19 mouse cellular contexts compared by ENCODE assay signal in genomic region chr9:58035519-58035918, GRCm38 (mm10). TPM values are rescaled to one million over a fixed set of nuclear protein-coding genes. Genes with fewer than 3 reads are reported as not detected.
A peak's percentile ranks its signal among the peaks of the same experiment; 100 is the strongest.
DNase-seq lines count a peak whose midpoint lies in the region; ATAC-seq lines count a peak whose summit lies in the region.
"Had no signal": no experiment of that assay in that cellular context is flagged by ENCODE, and none has a peak within 500 bp of the region (broad histone marks: within the 10 kb centered on the region; RNA-seq: fewer than 3 reads in every experiment).

No protein-coding gene starts in this region.

- peak; percentile 85 for DNase-seq in brain, adult 2 months (ENCODE audit: low read depth, low spot score)
- DNase-seq in frontal cortex, postnatal 36 days (ENCODE audit: low spot score in 2 of 2): peak; percentile 52 to 73
- peak; percentile 37 to 68 for DNase-seq in left cerebral cortex, postnatal 14 days (ENCODE audit: low spot score in 2 of 2)
- DNase-seq in B cell, adult 2 months: no peak
- DNase-seq in embryo, embryonic 9.5 days (ENCODE audit: extremely low spot score): no peak
- no peak for DNase-seq in heart, embryonic 10.5 days (ENCODE audit: low spot score)
- DNase-seq: heart, postnatal 36 days; thymus, adult 2 months had no signal

- H3K27me3 ChIP-seq in forebrain, embryonic 13.5 days: peaks cover 6% of the 10 kb centered on the region; the same call in 1 of the 2 replicates
- peaks cover 34% of the 10 kb centered on the region for H3K27me3 ChIP-seq in forebrain, embryonic 12.5 days
- peaks cover 79% of the 10 kb centered on the region for H3K27me3 ChIP-seq in heart, embryonic 10.5 days (ENCODE audit: insufficient read depth, poor library complexity, severe bottlenecking)

- intact Hi-C loops in left cerebral cortex, postnatal 14 days (cut with DNase I): loop anchor here (5.0 kb wide), 1 partner anchor 247 kb away; no protein-coding TSS in a partner anchor

- ATAC-seq in forebrain, embryonic 13.5 days: peak; percentile 57
- no peak for ATAC-seq in forebrain, embryonic 12.5 days (ENCODE audit: low FRiP score)
- ATAC-seq: intestine, embryonic 16.5 days; midbrain, embryonic 13.5 days had no signal

- H3K4me3 ChIP-seq in forebrain, embryonic 13.5 days: no peak overlapping the region
- H3K4me3 ChIP-seq in forebrain, embryonic 12.5 days (replicated peaks): no peak overlapping the region
- H3K4me3 ChIP-seq in heart, embryonic 10.5 days: no peak overlapping the region
- H3K4me3 ChIP-seq: limb, embryonic 13.5 days; midbrain, embryonic 13.5 days; neural tube, embryonic 12.5 days had no signal

- H3K9me3 ChIP-seq in forebrain, embryonic 13.5 days (replicated peaks): no peaks in the 10 kb centered on the region
- H3K9me3 ChIP-seq in forebrain, embryonic 12.5 days: no peaks in the 10 kb centered on the region
- no peaks in the 10 kb centered on the region for H3K9me3 ChIP-seq in heart, embryonic 10.5 days
- H3K9me3 ChIP-seq: limb, embryonic 13.5 days; midbrain, embryonic 13.5 days; neural tube, embryonic 12.5 days had no signal

- no peak overlapping the region; the same call in 1 of the 2 replicates for H3K27ac ChIP-seq in forebrain, embryonic 13.5 days
- H3K27ac ChIP-seq in forebrain, embryonic 12.5 days: no peak overlapping the region
- no peak overlapping the region for H3K27ac ChIP-seq in heart, embryonic 10.5 days
- H3K27ac ChIP-seq: kidney, postnatal 0 days; limb, embryonic 13.5 days; macrophage; midbrain, embryonic 13.5 days; neural tube, embryonic 12.5 days had no signal

- H3K4me1 ChIP-seq in forebrain, embryonic 13.5 days: peaks cover 26% of the 10 kb centered on the region
- H3K4me1 ChIP-seq in forebrain, embryonic 12.5 days: peaks cover 15% of the 10 kb centered on the region
- H3K4me1 ChIP-seq in heart, embryonic 10.5 days: peaks cover 6% of the 10 kb centered on the region; the same call in 1 of the 2 replicates

- no peak overlapping the region for H3K9ac ChIP-seq in forebrain, embryonic 13.5 days
- H3K9ac ChIP-seq in forebrain, embryonic 12.5 days: no peak overlapping the region
- H3K9ac ChIP-seq: limb, embryonic 13.5 days; midbrain, embryonic 13.5 days; neural tube, embryonic 12.5 days had no signal

- no peaks in the 10 kb centered on the region for H3K36me3 ChIP-seq in forebrain, embryonic 13.5 days (ENCODE audit: poor library complexity, severe bottlenecking)
- H3K36me3 ChIP-seq in forebrain, embryonic 12.5 days (replicated peaks): no peaks in the 10 kb centered on the region
- H3K36me3 ChIP-seq in heart, embryonic 10.5 days: no peaks in the 10 kb centered on the region
- H3K36me3 ChIP-seq: limb, embryonic 13.5 days; midbrain, embryonic 13.5 days; neural tube, embryonic 12.5 days had no signal

- H3K4me2 ChIP-seq in forebrain, embryonic 13.5 days: no peak overlapping the region
- H3K4me2 ChIP-seq in forebrain, embryonic 12.5 days: no peak overlapping the region
- H3K4me2 ChIP-seq: heart, embryonic 11.5 days; limb, embryonic 13.5 days; midbrain, embryonic 13.5 days; neural tube, embryonic 12.5 days had no signal

- 79% methylated on average over 2 of the region's 2 CpGs for WGBS in forebrain, embryonic 13.5 days
- 68% methylated on average over 2 of the region's 2 CpGs for WGBS in forebrain, embryonic 12.5 days
- WGBS in heart, embryonic 10.5 days: 81% methylated on average over 2 of the region's 2 CpGs

RNA-seq across cellular contexts. Expression of gene Stra6, which starts 28.1 kb away (rescaled TPM):
- polyA plus RNA-seq in forebrain, embryonic 13.5 days (2015; fragmentation: Nextera tagmentation; extraction: Ambion mirVana): 7.1 and 7.7 TPM in 2 replicates
- polyA plus RNA-seq in forebrain, embryonic 12.5 days (2016; fragmentation: Nextera tagmentation; extraction: Ambion mirVana): 10.7 and 11.6 TPM in 2 replicates
- total RNA-seq in left cerebral cortex, postnatal 14 days (2021): 10 to 100 TPM in 1 of 2 experiments, 1 to 10 TPM in 1; 7.7 to 10.4 TPM
- polyA plus RNA-seq in heart, embryonic 10.5 days (2016; fragmentation: Nextera tagmentation; extraction: Ambion mirVana): 2.7 and 16.3 TPM in 2 replicates
- total RNA-seq: common myeloid progenitor, adult 5-6 weeks had no signal
- polyA plus RNA-seq: liver, embryonic 16.5 days; macrophage had no signal

RNA-seq across cellular contexts. Expression of gene Cyp11a1, which starts 29.3 kb away (rescaled TPM):
- 0.23 and 0.65 TPM in 2 replicates for polyA plus RNA-seq in forebrain, embryonic 13.5 days (2015; fragmentation: Nextera tagmentation; extraction: Ambion mirVana)
- 0.19 and 0.45 TPM in 2 replicates for polyA plus RNA-seq in forebrain, embryonic 12.5 days (2016; fragmentation: Nextera tagmentation; extraction: Ambion mirVana)
- 1 to 10 TPM; 5.2 to 5.7 TPM for total RNA-seq in left cerebral cortex, postnatal 14 days (2021)
- 0.10 TPM in 1 of 2 replicates, not detected in the other for polyA plus RNA-seq in heart, embryonic 10.5 days (2016; fragmentation: Nextera tagmentation; extraction: Ambion mirVana)
- total RNA-seq: common myeloid progenitor, adult 5-6 weeks had no signal
- polyA plus RNA-seq: heart, embryonic 11.5 days; macrophage; neural tube, embryonic 12.5 days had no signal

Comparison
In these comparisons a context has a peak if more than half of its experiments do, and no peak if none do; other contexts are left out.
1. DNase-seq: peak in brain, adult 2 months (single experiment), frontal cortex, postnatal 36 days (2 of 2) and left cerebral cortex, postnatal 14 days (2 of 2); none in B cell, adult 2 months (0 of 2), embryo, embryonic 9.5 days (single experiment) and heart, embryonic 10.5 days (single experiment).